Mouse (Mus musculus) layer of hippocampus, adult 2 months (tissue): ENCODE data around the gene Mmgt1. TPM values are rescaled to one million over a fixed set of nuclear protein-coding genes. Genes with fewer than 3 reads are reported as not detected.

ENCODE experiments used
- DNase-seq, 2 experiments: peaks; one replicate each; pipeline ENCODE4 v3.0.0; 2022; ENCODE audit warnings: low spot score in 2 of 2
- H3K27ac ChIP-seq: fragments of 200-600 bp; 2 replicates; pipeline ENCODE4 v1.8.1; 2022
- H3K4me3 ChIP-seq: fragments of 200-600 bp; 2 replicates; pipeline ENCODE4 v1.8.1; 2022; ENCODE audit warnings: mild to moderate bottlenecking
- CTCF ChIP-seq: fragments of 200-600 bp; conservative IDR thresholded peaks from 2 replicates; pipeline ENCODE4 v1.8.1; 2022; ENCODE audit warnings: antibody characterized with exemption, mild to moderate bottlenecking, moderate library complexity
- microRNA-seq, 2 experiments: library from miRNA; unstranded; fragments of <30 nt; microRNA quantifications; one replicate each; pipeline ENCODE4 v1.2.0; 2021
- total RNA-seq, 2 experiments: library from RNA; stranded (reverse); gene quantifications; 2 replicates each; pipeline ENCODE4 v1.2.3; 2021

The Mmgt1 gene
- total RNA-seq, 2 experiments from 2014 or later = 23.9 to 26.3 TPM

DNA sequence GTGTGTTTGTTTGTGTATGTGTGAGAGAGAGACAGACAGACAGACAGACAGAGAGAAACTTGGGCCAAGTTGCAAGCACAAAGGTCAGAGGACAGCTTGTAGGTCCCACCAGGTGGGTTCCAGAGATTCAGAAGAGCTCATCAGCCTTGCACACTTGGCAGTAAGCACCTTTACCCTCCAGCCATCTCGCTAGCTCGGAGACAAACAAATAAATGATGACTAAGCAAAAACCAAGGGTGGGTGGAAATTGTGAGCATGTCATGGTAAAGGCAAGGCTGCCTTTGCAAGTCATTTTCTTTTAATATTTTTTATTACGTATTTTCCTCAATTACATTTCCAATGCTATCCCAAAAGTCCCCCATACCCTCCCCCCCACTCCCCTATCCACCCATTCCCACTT, 44.3 kb downstream of the Mmgt1 start:
- no peak for DNase-seq
- no peak for TF ChIP-seq CTCF
- Histone ChIP-seq H3K27ac (no peak overlapping the region), H3K4me3 (no peak overlapping the region)

DNA sequence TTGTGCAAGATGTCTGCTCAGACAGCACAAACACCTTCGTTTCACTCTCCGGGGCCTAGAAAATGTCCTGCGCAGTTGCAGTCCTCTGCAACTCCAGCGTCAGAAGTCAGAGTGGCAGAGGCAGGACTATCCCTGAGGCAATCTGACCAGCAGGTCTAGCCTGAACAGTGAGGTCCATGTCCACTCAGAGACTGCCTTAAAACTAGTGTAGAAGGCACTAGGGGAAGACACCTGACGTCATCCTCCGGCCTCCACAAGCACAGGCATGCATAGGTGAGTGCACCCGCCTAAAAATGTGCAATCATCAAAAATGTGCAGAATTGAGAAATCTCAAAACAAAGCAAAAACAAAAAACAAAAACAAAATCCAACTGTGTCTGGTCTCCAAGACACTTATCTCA, 48.4 kb downstream of the Mmgt1 start, which contains the start of gene Gm648:
Gene Gm648 (minus strand): TSS at position 101 of the 400 bp plus-strand sequence.
- TF ChIP-seq CTCF = no peak
- DNase-seq = no peak
- no peak within 1 kb of the TSS for H3K4me3 ChIP-seq
- H3K27ac ChIP-seq = no peak within 1 kb of the TSS

DNA sequence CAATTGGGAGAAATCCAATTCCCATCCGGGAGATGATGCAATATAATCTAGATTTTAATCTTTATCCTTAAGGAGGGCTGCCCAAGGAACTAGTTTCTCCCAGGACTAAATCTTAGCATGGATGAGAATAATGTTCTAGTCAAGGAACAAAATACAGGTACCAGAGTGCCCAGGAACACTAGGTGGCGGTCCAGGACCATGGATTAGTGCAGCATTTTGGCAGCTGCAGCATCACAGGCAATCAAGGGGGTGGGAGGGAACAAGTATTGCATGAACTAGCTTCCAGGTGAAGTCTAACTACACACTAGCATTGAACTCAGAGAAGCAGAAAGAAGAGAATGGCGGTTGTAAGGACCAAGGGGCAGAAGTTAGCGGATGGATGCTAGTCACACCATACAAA, 60.7 kb downstream of the Mmgt1 start:
- no peak overlapping the region for H3K4me3 ChIP-seq
- no peak overlapping the region for H3K27ac ChIP-seq
- peak; percentile 71 for TF ChIP-seq CTCF
- DNase-seq = peak; percentile 9 to 35

Small RNAs within 50 kb of the gene (microRNA-seq; reads per million reads assigned to microRNA genes)
- gene Mir5116 = 0 to 0.32 reads per million in 2 experiments

Other genes with a start within 250 kb of the Mmgt1 start
- gene Smim10l2a, start 223.5 kb downstream of the Mmgt1 start, total RNA-seq = 10 to 100 TPM; 16.3 to 21.3 TPM
- not detected for gene Gm2174, start 150.1 kb downstream of the Mmgt1 start, total RNA-seq
- gene Ints6l, start 143.2 kb downstream of the Mmgt1 start, total RNA-seq = 10 to 100 TPM; 38.3 to 40.7 TPM
- gene Gm10477, start 73.3 kb downstream of the Mmgt1 start, total RNA-seq = not detected
- gene Gm648, start 48.5 kb downstream of the Mmgt1 start, total RNA-seq = not detected
- gene Slc9a6, start 11.7 kb upstream of the Mmgt1 start, total RNA-seq = 100 to 1,000 TPM in 1 of 2 experiments, 10 to 100 TPM in 1; 99.8 to 103 TPM
- gene Fhl1, start 133.7 kb upstream of the Mmgt1 start, total RNA-seq = 10 to 100 TPM; 76.8 to 85.1 TPM
- gene Map7d3, start 224.3 kb upstream of the Mmgt1 start, total RNA-seq = under 1 TPM in 1 of 2 experiments, not detected in 1; 0.15 TPM